Mouse (Mus musculus) MEL (cell line): Measurements from ENCODE around the gene Sbk3. TPM values are rescaled to one million over a fixed set of nuclear protein-coding genes. Genes with fewer than 3 reads are reported as not detected.

ENCODE experiments used
- DNase-seq: peaks from one replicate; pipeline ENCODE4 v3.0.0; 2011; ENCODE audit warnings: low read depth, low spot score
- H3K27ac ChIP-seq: 2 replicates; pipeline ENCODE4 v1.5.1; 2012; ENCODE audit warnings: low read depth, mild to moderate bottlenecking, control low read depth, low read length, moderate library complexity; ENCODE audit not compliant: control insufficient read depth
- H3K27me3 ChIP-seq, 2 experiments: fragments of 150-350 bp in 1 of 2; sonication (generic) in 1 of 2; 2 replicates each; pipeline ENCODE4 v1.6.1; 2012; ENCODE audit warnings: low read length in 2 of 2, mild to moderate bottlenecking in 2 of 2, improper control_type of control experiment in 1 of 2, moderate library complexity in 1 of 2; ENCODE audit not compliant: insufficient read depth in 2 of 2, control insufficient read depth in 1 of 2
- H3K36me3 ChIP-seq, 2 experiments: 2 replicates each; pipeline ENCODE4 v1.6.1; 2012 to 2014; ENCODE audit warnings: low read length in 2 of 2, improper control_type of control experiment in 1 of 2, inconsistent platforms in 1 of 2, mild to moderate bottlenecking in 1 of 2; ENCODE audit not compliant: insufficient read depth in 2 of 2, control insufficient read depth in 1 of 2
- H3K4me1 ChIP-seq, 2 experiments: fragments of 150-350 bp in 1 of 2; sonication (generic) in 1 of 2; 2 replicates each; pipeline ENCODE4 v1.6.1; 2012; ENCODE audit warnings: low read length in 2 of 2, improper control_type of control experiment in 1 of 2, mild to moderate bottlenecking in 1 of 2; ENCODE audit not compliant: insufficient read depth in 2 of 2, control insufficient read depth in 1 of 2
- H3K4me3 ChIP-seq, 2 experiments: fragments of 150-350 bp in 1 of 2; sonication (generic) in 1 of 2; 2 replicates each; pipeline ENCODE4 v1.5.1; 2012; ENCODE audit warnings: low read depth in 2 of 2, low read length in 2 of 2, mild to moderate bottlenecking in 2 of 2, moderate library complexity in 2 of 2, control low read depth in 1 of 2, improper control_type of control experiment in 1 of 2; ENCODE audit not compliant: control insufficient read depth in 1 of 2, insufficient read depth in 1 of 2
- H3K79me2 ChIP-seq: 2 replicates; pipeline ENCODE4 v1.6.1; 2012; ENCODE audit warnings: mild to moderate bottlenecking, low read length, moderate library complexity; ENCODE audit not compliant: control insufficient read depth, poor library complexity, insufficient read depth
- H3K9ac ChIP-seq: 2 replicates; pipeline ENCODE4 v1.6.1; 2012; ENCODE audit warnings: low read depth, mild to moderate bottlenecking, control low read depth, low read length, moderate library complexity; ENCODE audit not compliant: control insufficient read depth, poor library complexity, severe bottlenecking
- H3K9me3 ChIP-seq: fragments of 150-350 bp; sonication (generic); replicated peaks from 2 replicates; pipeline ENCODE4 v1.6.1; 2012; ENCODE audit warnings: mild to moderate bottlenecking, low read length, improper control_type of control experiment, moderate library complexity; ENCODE audit not compliant: insufficient read depth
- BHLHE40 ChIP-seq: IDR thresholded peaks from 2 replicates; pipeline ENCODE4 v1.6.1; 2012; ENCODE audit warnings: low read depth, mild to moderate bottlenecking, inconsistent platforms, low read length, improper control_type of control experiment, borderline replicate concordance
- CHD1 ChIP-seq: IDR thresholded peaks from 2 replicates; pipeline ENCODE4 v1.6.1; 2012; ENCODE audit warnings: low read depth, mild to moderate bottlenecking, inconsistent platforms, low read length, improper control_type of control experiment
- CHD2 ChIP-seq: IDR thresholded peaks from 2 replicates; pipeline ENCODE4 v1.6.1; 2011; ENCODE audit warnings: low read length, improper control_type of control experiment
- CTCF ChIP-seq, 3 experiments: IDR thresholded peaks in 2 of 3; conservative IDR thresholded peaks in 1 of 3; 2 replicates each; pipeline ENCODE4 v1.5.1; 2011 to 2012; ENCODE audit warnings: low read length in 3 of 3, low read depth in 2 of 3, mild to moderate bottlenecking in 2 of 3, improper control_type of control experiment in 1 of 3, inconsistent platforms in 1 of 3, mixed read lengths in 1 of 3, moderate library complexity in 1 of 3; ENCODE audit not compliant: control insufficient read depth in 1 of 3, insufficient read depth in 1 of 3, poor library complexity in 1 of 3, severe bottlenecking in 1 of 3
- E2F4 ChIP-seq: IDR thresholded peaks from 2 replicates; pipeline ENCODE4 v1.6.1; 2011; ENCODE audit warnings: low read depth, low read length, improper control_type of control experiment, borderline replicate concordance
- ELF1 ChIP-seq: IDR thresholded peaks from 2 replicates; pipeline ENCODE4 v1.6.1; 2014; ENCODE audit warnings: low read depth, mild to moderate bottlenecking, inconsistent platforms, low read length, improper control_type of control experiment, moderate library complexity
- EP300 ChIP-seq, 2 experiments: IDR thresholded peaks; 2 replicates each; pipeline ENCODE4 v1.6.1; 2011; ENCODE audit warnings: improper control_type of control experiment in 2 of 2, low read length in 2 of 2, low read depth in 1 of 2, mild to moderate bottlenecking in 1 of 2
- ETS1 ChIP-seq: IDR thresholded peaks from 2 replicates; pipeline ENCODE4 v1.6.1; 2012; ENCODE audit warnings: low read depth, mild to moderate bottlenecking, inconsistent platforms, low read length, improper control_type of control experiment, moderate library complexity
- GABPA ChIP-seq: IDR thresholded peaks from 2 replicates; pipeline ENCODE4 v1.6.1; 2012; ENCODE audit warnings: low read depth, mild to moderate bottlenecking, inconsistent platforms, low read length, improper control_type of control experiment, moderate library complexity
- GATA1 ChIP-seq: IDR thresholded peaks from 2 replicates; pipeline ENCODE4 v1.6.1; 2011; ENCODE audit warnings: low read depth, low read length, improper control_type of control experiment
- HCFC1 ChIP-seq: IDR thresholded peaks from 2 replicates; pipeline ENCODE4 v1.6.1; 2012; ENCODE audit warnings: low read depth, mild to moderate bottlenecking, inconsistent platforms, low read length, improper control_type of control experiment, moderate library complexity
- JUND ChIP-seq: IDR thresholded peaks from 2 replicates; pipeline ENCODE4 v1.6.1; 2011; ENCODE audit warnings: low read depth, mild to moderate bottlenecking, improper control_type of control experiment, low read length
- KAT2A ChIP-seq: conservative IDR thresholded peaks from 2 replicates; pipeline ENCODE4 v1.6.1; 2012; ENCODE audit warnings: low read depth, low read length, improper control_type of control experiment, inconsistent platforms
- MAFK ChIP-seq: IDR thresholded peaks from 2 replicates; pipeline ENCODE4 v1.6.1; 2011; ENCODE audit warnings: low read depth, mild to moderate bottlenecking, low read length, improper control_type of control experiment, borderline replicate concordance
- MAX ChIP-seq: IDR thresholded peaks from 2 replicates; pipeline ENCODE4 v1.6.1; 2011; ENCODE audit warnings: low read length, improper control_type of control experiment
- MEF2A ChIP-seq: IDR thresholded peaks from 2 replicates; pipeline ENCODE4 v1.6.1; 2014; ENCODE audit warnings: low read depth, mild to moderate bottlenecking, inconsistent platforms, low read length, improper control_type of control experiment; ENCODE audit not compliant: poor library complexity, insufficient replicate concordance, severe bottlenecking; ENCODE audit errors: extremely low read depth
- MXI1 ChIP-seq: IDR thresholded peaks from 2 replicates; pipeline ENCODE4 v1.6.1; 2011; ENCODE audit warnings: mild to moderate bottlenecking, low read depth, low read length, improper control_type of control experiment
- MYB ChIP-seq: IDR thresholded peaks from 2 replicates; pipeline ENCODE4 v1.6.1; 2011; ENCODE audit warnings: mild to moderate bottlenecking, low read depth, low read length, improper control_type of control experiment
- MYC ChIP-seq: IDR thresholded peaks from 2 replicates; pipeline ENCODE4 v1.6.1; 2011; ENCODE audit warnings: low read depth, mild to moderate bottlenecking, low read length, improper control_type of control experiment, moderate library complexity
- NELFE ChIP-seq: IDR thresholded peaks from 2 replicates; pipeline ENCODE4 v1.6.1; 2011; ENCODE audit warnings: low read depth, low read length, improper control_type of control experiment
- NRF1 ChIP-seq: IDR thresholded peaks from 2 replicates; pipeline ENCODE4 v1.6.1; 2014; ENCODE audit warnings: low read depth, mild to moderate bottlenecking, inconsistent platforms, low read length, improper control_type of control experiment, moderate library complexity; ENCODE audit not compliant: poor library complexity, insufficient read depth, severe bottlenecking
- POLR2A ChIP-seq, 2 experiments: IDR thresholded peaks; 2 replicates each; pipeline ENCODE4 v1.6.1; 2011 to 2012; ENCODE audit warnings: low read length in 2 of 2, mild to moderate bottlenecking in 2 of 2, control low read depth in 1 of 2, improper control_type of control experiment in 1 of 2, low read depth in 1 of 2, moderate library complexity in 1 of 2; ENCODE audit not compliant: control insufficient read depth in 1 of 2, insufficient read depth in 1 of 2, poor library complexity in 1 of 2
- POLR2AphosphoS2 ChIP-seq: IDR thresholded peaks from 2 replicates; pipeline ENCODE4 v1.6.1; 2011; ENCODE audit warnings: low read length, improper control_type of control experiment
- POLR2AphosphoS5 ChIP-seq: IDR thresholded peaks from 2 replicates; pipeline ENCODE4 v1.6.1; 2012; ENCODE audit warnings: low read depth, borderline replicate concordance, mild to moderate bottlenecking, inconsistent platforms, low read length, moderate library complexity, mixed read lengths
- RAD21 ChIP-seq: IDR thresholded peaks from 2 replicates; pipeline ENCODE4 v1.6.1; 2011; ENCODE audit warnings: mild to moderate bottlenecking, low read depth, low read length, improper control_type of control experiment
- RCOR1 ChIP-seq: IDR thresholded peaks from 2 replicates; pipeline ENCODE4 v1.6.1; 2012; ENCODE audit warnings: low read depth, mild to moderate bottlenecking, inconsistent platforms, low read length, improper control_type of control experiment
- SIN3A ChIP-seq: IDR thresholded peaks from 2 replicates; pipeline ENCODE4 v1.6.1; 2012; ENCODE audit warnings: low read length, improper control_type of control experiment, inconsistent platforms
- SMC3 ChIP-seq: IDR thresholded peaks from 2 replicates; pipeline ENCODE4 v1.6.1; 2011; ENCODE audit warnings: low read depth, low read length, improper control_type of control experiment
- TAL1 ChIP-seq: IDR thresholded peaks from 2 replicates; pipeline ENCODE4 v1.6.1; 2012; ENCODE audit warnings: mild to moderate bottlenecking, inconsistent platforms, low read length, moderate library complexity, mixed read lengths
- TBP ChIP-seq: IDR thresholded peaks from 2 replicates; pipeline ENCODE4 v1.8.0; 2011; ENCODE audit warnings: low read depth, low read length, improper control_type of control experiment
- UBTF ChIP-seq: IDR thresholded peaks from 2 replicates; pipeline ENCODE4 v1.6.1; 2012; ENCODE audit warnings: low read depth, mild to moderate bottlenecking, inconsistent platforms, low read length, improper control_type of control experiment, moderate library complexity, borderline replicate concordance; ENCODE audit not compliant: insufficient read depth
- USF1 ChIP-seq: IDR thresholded peaks from 2 replicates; pipeline ENCODE4 v1.6.1; 2014; ENCODE audit warnings: low read depth, mild to moderate bottlenecking, inconsistent platforms, low read length, improper control_type of control experiment, moderate library complexity
- USF2 ChIP-seq, 2 experiments: IDR thresholded peaks; 2 replicates each; pipeline ENCODE4 v1.6.1; 2011 to 2012; ENCODE audit warnings: improper control_type of control experiment in 2 of 2, low read length in 2 of 2, borderline replicate concordance in 1 of 2, inconsistent platforms in 1 of 2, low read depth in 1 of 2, mild to moderate bottlenecking in 1 of 2; ENCODE audit not compliant: insufficient read depth in 1 of 2
- ZC3H11A ChIP-seq: IDR thresholded peaks from 2 replicates; pipeline ENCODE4 v1.6.1; 2012; ENCODE audit warnings: low read depth, mild to moderate bottlenecking, inconsistent platforms, low read length, improper control_type of control experiment
- ZMIZ1 ChIP-seq: IDR thresholded peaks from 2 replicates; pipeline ENCODE4 v1.6.1; 2012; ENCODE audit warnings: low read depth, mild to moderate bottlenecking, inconsistent platforms, low read length, improper control_type of control experiment, moderate library complexity
- polyA plus RNA-seq, 2 experiments: library from polyadenylated mRNA; stranded (reverse) in 1 of 2; unstranded in 1 of 2; fragments of >175 nt in 1 of 2; fragments of >200 nt in 1 of 2; gene quantifications; 2 replicates each; pipeline versions ENCODE4 v1.2.1 to v1.2.4; 2012; ENCODE audit warnings: low replicate concordance in 2 of 2, low read depth in 1 of 2; ENCODE audit not compliant: insufficient read length in 2 of 2, insufficient read depth in 1 of 2, missing spikeins in 1 of 2
- total RNA-seq: library from RNA; depleted of rRNA; stranded (reverse); fragments of 300-350 nt; gene quantifications from 2 replicates; pipeline ENCODE4 v1.2.3, GENCODE M21; 2012

Gene Sbk3
- total and polyA plus RNA-seq, 3 experiments: not detected

- Histone ChIP-seq H3K27ac (peak within 1 kb of the TSS; percentile 96), H3K36me3 (peaks cover 0 to 36% of the 10 kb centered on the region in 2 experiments; a peak in 3 of 4 replicates), H3K79me2 (peaks cover 23% of the 10 kb centered on the region), H3K4me3 (peak within 1 kb of the TSS; percentile 92 to 93), H3K9ac (peak within 1 kb of the TSS; percentile 98), H3K27me3 (no peaks in the 10 kb centered on the region), H3K9me3 (no peaks in the 10 kb centered on the region), H3K4me1 (peaks cover 7 to 35% of the 10 kb centered on the region in 2 experiments; a peak in 3 of 4 replicates)
- peak; percentile 99 for DNase-seq
- TF ChIP-seq ZMIZ1: no peak; the same call in 1 of the 2 replicates
- TF ChIP-seq TBP: peak; percentile 71; the same call in 1 of the 2 replicates
- TF ChIP-seq CHD1: no peak
- TF ChIP-seq USF1: no peak
- TF ChIP-seq POLR2AphosphoS5: no peak
- no peak for TF ChIP-seq UBTF
- peak; percentile 52; the same call in 1 of the 2 replicates for TF ChIP-seq MYC
- no peak for TF ChIP-seq JUND
- TF ChIP-seq ZC3H11A: no peak
- peak; percentile 95 for TF ChIP-seq ELF1
- TF ChIP-seq SMC3: no peak
- peak; percentile 77; the same call in 1 of the 2 replicates for TF ChIP-seq POLR2AphosphoS2
- peak; percentile 64 for TF ChIP-seq KAT2A
- TF ChIP-seq CHD2: no peak
- TF ChIP-seq MAX: peak; percentile 55
- peak; percentile 14 to 62; a peak in 2 of 4 replicates for TF ChIP-seq POLR2A (IDR thresholded peaks at IDR 0.05; ENCODE audit: control insufficient read depth in 1 of 2, insufficient read depth in 1 of 2, low read depth in 1 of 2, low read length in 2 of 2, poor library complexity in 1 of 2)
- no peak for TF ChIP-seq GABPA
- TF ChIP-seq NELFE: peak; percentile 51
- TF ChIP-seq MYB: peak; percentile 49; the same call in 1 of the 2 replicates
- peak; percentile 64 for TF ChIP-seq MXI1
- TF ChIP-seq ETS1: peak; percentile 48; the same call in 1 of the 2 replicates
- TF ChIP-seq GATA1: no peak
- no peak for TF ChIP-seq TAL1
- 0 out of 2 replicates have a peak, but pooled peaks have one; percentile 24 for TF ChIP-seq BHLHE40
- peak; percentile 88 for TF ChIP-seq HCFC1
- TF ChIP-seq USF2 (IDR thresholded peaks at IDR 0.05; ENCODE audit: borderline replicate concordance in 1 of 2, insufficient read depth in 1 of 2, low read depth in 1 of 2, low read length in 2 of 2): no peak
- peak; percentile 8; the same call in 1 of the 2 replicates for TF ChIP-seq MEF2A
- TF ChIP-seq EP300 (IDR thresholded peaks at IDR 0.05; ENCODE audit: low read depth in 1 of 2, low read length in 2 of 2): 0 out of 4 replicates have a peak, but pooled peaks of 1 of the 2 experiments have one; percentile 38
- no peak for TF ChIP-seq RAD21
- peak; percentile 74 for TF ChIP-seq SIN3A
- peak; percentile 24; the same call in 1 of the 2 replicates for TF ChIP-seq RCOR1
- no peak for TF ChIP-seq MAFK
- peak; percentile 36; the same call in 1 of the 2 replicates for TF ChIP-seq E2F4
- TF ChIP-seq NRF1: peak; percentile 77
- TF ChIP-seq CTCF (IDR thresholded peaks at IDR 0.05 in 2 of 3, conservative IDR thresholded peaks at IDR 0.05 in 1 of 3; ENCODE audit: control insufficient read depth in 1 of 3, insufficient read depth in 1 of 3, low read depth in 2 of 3, low read length in 3 of 3, poor library complexity in 1 of 3, severe bottlenecking in 1 of 3): no peak
Observed at GRCm38 (mm10) chr7:5020000-5020681, 49.2 kb upstream of the Sbk3 start, which contains the start of the genes Zfp865 and Ccdc106. Zfp865 (plus strand) TSS chr7:5020376. Ccdc106 (plus strand) TSS chr7:5020553.
